Mouse (Mus musculus): Measurements from ENCODE around the gene Sec24b.

GRCm38 (mm10) chr3:130026181-130026580 lies 35.2 kb downstream of the Sec24b start:
- no peak for TF ChIP-seq POLR2A (IDR thresholded peaks at IDR 0.05; ENCODE audit: low read depth, low read length)
- no peak for TF ChIP-seq CTCF (IDR thresholded peaks at IDR 0.05; ENCODE audit: extremely low read depth, insufficient read depth, insufficient read length, insufficient replicate concordance)

All from spleen, adult 2 months (tissue).